Mouse (Mus musculus) frontal cortex, postnatal 10 days (tissue): ENCODE measurements around the gene Nfic.
A peak's percentile ranks its signal among the peaks of the same experiment; 100 is the strongest.

Experiments used
- DNase-seq, 2 experiments: peaks; one replicate each; pipeline ENCODE4 v3.0.0; 2022; ENCODE audit warnings: low spot score in 2 of 2, mixed read lengths in 1 of 2

Nfic gene

DNA sequence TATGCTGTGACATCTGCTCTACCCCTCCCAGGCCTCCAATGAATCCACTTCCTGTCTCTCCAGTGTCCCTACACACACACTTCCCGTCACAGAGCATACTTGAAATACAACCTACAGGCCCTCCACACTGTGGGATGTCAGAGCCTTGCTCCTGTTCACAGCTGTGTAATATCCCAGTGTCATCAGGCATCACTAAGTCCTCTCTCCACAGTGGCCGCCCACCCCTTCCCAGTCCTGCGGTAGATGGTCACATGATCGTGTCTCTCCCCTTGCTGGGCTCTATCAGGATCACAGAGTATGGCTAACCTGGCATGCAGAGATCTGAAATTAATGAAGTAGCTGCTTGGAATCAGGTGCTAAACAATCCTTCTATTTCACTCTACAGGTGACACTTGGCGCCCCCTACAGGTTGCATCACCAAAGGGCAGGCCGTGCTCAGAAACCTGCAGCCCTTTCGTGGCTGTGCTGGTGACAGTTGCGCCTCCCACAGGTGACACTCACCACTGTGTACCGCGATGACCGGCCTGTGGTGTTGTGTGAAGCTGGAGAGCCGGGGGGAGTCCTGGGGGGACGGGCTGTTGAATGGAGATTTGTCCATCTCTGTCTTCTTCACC is 49.7 kb downstream of the Nfic start:
- no peak for DNase-seq

DNA sequence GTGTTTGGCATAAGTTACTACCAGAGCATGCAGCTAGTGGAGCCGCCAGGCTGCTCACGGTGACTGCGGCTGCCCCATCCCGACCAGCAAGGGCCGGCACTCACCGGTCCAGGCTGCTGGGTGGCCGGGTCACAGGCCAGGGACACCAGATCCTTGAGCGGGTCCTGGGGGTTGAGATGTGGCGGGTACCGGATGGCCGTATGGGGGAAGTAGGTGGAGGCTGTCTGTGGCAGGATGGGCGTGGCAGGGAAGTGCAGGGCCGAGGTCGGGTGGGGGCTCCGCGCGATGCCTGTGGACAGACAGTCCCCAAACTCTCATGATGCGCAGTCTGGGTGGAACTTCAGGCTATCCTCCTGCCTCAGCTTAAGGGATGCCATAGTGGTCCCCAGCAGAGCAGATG is 50.7 kb downstream of the Nfic start:
- no peak for DNase-seq

DNA sequence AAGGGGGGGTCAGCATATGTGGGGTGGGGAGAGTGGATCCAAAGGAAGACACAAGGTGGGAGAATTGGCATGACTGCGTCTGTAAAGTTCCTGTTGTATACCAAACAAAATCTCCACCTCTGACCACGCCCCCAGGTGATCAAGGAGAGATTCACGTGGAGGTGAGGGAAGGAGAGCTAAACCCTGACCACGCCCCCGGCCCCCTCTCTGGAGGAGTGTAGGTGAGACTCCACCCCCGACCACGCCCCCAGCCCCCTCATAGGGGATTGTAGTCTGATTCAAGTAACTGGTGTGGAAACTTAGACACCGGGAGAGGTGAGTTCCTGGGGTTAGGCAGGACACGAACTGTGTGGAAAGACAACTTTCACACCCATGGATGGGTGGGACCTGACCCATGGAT is 51.4 kb downstream of the Nfic start:
- DNase-seq, result no peak

- DNase-seq, result no peak
Observed at GRCm38 (mm10) chr10:81403511-81403910, 51.9 kb downstream of the Nfic start.

DNA sequence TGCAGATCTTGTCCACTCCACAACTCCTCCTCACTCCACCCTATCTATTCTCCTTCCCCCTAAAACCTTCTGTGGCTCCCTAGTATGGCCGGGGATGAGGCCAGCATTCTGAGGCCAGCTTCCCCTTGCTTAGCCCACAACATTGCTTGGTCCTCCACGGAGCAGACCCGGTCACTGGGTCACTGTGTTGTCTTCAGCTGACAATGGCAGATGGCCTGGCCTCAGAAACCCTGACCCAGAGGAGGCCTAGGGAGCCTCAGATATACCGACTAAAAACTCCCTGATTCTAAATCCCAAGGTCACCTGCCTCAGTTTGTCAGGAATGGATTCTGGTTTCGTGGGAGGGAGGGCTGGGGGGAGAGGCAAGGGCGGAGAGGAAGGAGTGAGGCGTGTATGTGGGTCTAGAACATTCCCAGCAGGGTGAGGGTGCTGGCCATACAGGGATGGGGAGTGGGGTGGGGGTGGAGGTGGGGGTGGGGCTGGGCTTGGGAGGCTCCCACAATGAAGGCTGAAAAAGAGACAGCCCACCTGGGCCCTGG is 53.1 kb downstream of the Nfic start:
- DNase-seq, result no peak

DNA sequence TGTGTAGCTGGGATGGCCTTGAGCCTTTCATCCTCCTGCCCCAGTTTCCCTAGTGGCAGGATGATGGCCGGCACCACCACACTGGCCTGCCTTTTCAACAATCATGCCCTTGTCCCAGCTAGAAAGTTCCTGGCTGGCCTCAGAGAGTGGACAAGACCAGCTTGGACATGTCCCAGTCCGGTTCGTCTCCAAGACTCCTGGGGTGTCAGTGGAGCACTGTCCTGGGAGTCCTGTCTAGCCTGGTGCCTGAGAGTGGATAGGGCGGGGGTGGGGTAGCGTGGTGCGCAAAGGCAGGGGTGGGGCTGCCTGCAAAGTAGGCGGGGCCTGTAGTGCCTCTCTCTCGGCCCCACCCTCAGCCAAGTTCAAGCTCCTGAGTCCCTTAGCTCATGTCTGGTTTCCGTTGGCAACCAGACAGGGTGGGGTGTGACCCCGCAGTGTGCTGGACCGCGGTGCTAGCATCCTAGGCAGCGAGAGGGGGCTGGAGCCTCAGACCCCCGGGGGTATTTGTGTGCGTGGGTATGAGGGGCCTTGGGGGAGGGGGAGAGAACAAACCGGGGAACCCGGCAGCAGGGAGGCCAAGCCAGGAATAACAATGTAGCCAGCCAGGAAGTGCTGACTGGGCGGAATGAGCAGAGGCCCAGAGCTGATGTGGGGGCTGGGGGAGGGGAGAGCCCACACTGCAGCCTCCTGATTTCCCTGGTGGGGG is 53.8 kb downstream of the Nfic start:
- peak in 1 of 2 experiments; percentile 71 for DNase-seq

DNA sequence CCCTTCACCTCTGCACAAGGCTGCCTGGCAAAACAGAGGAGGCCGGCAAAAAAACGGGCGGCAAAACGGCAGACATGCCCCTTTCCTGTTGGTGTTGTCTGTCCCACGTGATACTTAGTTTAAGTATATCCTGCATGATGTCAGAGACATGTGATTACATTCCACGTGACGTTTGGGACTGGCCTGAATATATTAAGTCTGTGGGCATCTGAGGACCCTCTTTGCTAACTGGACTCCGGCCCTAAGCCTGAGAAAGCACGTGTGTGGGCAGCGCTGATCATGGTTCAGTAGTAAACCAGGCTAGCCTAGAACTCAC is 54.3 kb downstream of the Nfic start:
- no peak for DNase-seq

- no peak for DNase-seq
Observed at GRCm38 (mm10) chr10:81400371-81401204, 54.8 kb downstream of the Nfic start.

DNA sequence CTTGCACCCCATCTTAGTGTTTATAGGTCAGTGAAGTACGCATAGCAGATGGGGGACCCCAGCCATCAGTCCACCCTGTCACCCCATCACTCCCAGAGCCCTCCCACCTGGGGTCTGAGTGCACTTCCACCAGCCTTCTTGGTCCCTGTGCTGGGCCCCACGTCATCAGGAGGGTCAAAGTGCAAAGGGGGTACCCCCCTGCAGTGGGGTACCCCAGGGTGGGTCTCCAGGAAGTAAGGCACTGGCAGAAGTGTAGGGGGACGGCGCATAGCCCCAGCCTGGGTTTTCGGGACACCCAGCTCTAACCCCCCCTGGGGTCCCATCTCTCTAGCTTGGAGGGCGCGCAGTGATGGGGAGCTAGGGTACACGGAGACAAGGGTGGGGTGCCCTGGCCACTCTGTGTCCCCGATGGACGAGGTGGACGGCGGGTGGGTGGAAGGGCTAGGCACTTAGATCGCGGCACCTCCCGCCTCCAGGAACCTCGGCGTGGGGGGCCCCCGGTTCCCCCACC is 55.6 kb downstream of the Nfic start:
- DNase-seq, result no peak

DNA sequence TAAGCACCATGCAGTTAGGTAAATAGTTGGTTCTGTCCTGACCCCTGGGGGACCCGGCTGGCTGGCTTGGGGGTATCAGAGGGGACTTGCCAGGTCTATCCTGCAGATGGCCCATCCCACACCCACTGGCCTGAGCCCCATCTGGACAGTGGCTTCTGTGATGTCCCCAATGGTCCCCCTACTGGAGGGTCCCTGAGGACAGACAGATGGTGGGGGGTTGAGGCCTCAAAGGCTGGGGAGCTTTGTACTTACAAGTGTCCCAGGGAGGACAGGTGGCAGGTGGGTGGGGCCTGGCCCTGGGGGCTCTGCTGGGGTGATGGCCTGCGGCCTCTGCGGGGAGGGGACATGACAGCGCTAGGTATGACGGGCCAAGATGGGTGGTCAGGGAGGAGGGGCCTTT is 56.1 kb downstream of the Nfic start:
- DNase-seq, result no peak

- no peak for DNase-seq
Observed at GRCm38 (mm10) chr10:81396749-81397148, 58.7 kb downstream of the Nfic start.

- DNase-seq, result no peak
Observed at GRCm38 (mm10) chr10:81395865-81396264, 59.6 kb downstream of the Nfic start.

- DNase-seq, result peak in 1 of 2 experiments; percentile 66
Observed at GRCm38 (mm10) chr10:81395127-81395526, 60.3 kb downstream of the Nfic start.

GRCm38 (mm10) chr10:81393456-81394063 is 61.9 kb downstream of the Nfic start:
- no peak for DNase-seq

DNA sequence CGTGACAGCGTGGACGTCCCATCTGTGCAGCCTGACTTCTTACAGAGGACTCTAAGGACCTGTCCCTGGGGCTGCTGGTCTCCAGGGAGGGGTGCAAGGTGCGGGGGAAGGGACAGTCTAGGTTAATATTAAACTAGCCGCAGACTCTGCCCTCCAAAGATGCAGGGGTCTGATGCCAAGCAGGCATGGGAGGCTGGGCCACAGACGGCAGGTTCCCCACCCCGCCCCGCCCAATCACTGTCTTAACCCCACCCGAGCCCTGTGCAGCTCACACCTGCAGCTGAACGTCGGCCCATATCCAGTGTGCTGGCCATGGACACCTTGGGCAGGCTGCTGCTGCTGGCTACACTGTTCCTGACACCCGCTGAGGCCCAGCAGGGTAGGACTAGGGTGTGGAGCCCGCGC is 62.7 kb downstream of the Nfic start, which contains the start of gene Smim24:
Gene Smim24 (plus strand): TSS at position 271 of the 405 bp plus-strand sequence.
- no peak for DNase-seq

DNA sequence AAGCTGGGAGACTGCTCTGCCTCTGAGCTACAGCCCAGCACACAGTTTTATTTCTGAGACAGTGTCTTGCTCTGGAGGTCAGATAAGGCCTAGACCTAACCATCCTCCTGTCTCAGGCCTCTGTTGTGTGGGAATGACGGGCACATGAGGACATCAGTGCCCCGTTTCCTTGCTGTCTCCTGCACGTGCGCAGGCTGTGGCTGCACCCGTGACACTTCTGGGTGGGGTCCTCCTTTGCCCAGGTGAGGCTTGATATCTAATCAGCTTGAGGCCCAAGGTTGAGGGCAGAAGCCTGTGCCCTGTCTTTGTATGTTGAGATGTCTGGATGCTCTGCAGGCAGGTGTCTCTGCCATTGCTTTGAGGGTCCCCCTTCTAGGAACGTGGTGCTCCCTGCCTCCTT is 63.2 kb downstream of the Nfic start:
- no peak for DNase-seq

DNA sequence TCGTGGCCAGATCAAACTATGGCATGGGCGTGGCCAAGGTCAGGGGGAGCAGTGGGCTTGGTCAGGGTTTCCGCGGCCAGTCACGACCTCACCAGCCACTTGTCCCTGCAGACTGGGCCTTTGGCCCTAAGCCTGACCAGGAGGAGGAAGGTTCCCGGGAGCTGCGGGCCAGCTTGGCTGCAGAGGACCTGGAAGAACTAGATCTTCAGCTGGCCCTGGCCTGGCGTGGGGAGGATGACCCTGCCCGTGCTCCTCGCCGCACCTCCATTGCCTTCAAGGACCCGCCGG is 64.8 kb downstream of the Nfic start:
- DNase-seq, result no peak

DNA sequence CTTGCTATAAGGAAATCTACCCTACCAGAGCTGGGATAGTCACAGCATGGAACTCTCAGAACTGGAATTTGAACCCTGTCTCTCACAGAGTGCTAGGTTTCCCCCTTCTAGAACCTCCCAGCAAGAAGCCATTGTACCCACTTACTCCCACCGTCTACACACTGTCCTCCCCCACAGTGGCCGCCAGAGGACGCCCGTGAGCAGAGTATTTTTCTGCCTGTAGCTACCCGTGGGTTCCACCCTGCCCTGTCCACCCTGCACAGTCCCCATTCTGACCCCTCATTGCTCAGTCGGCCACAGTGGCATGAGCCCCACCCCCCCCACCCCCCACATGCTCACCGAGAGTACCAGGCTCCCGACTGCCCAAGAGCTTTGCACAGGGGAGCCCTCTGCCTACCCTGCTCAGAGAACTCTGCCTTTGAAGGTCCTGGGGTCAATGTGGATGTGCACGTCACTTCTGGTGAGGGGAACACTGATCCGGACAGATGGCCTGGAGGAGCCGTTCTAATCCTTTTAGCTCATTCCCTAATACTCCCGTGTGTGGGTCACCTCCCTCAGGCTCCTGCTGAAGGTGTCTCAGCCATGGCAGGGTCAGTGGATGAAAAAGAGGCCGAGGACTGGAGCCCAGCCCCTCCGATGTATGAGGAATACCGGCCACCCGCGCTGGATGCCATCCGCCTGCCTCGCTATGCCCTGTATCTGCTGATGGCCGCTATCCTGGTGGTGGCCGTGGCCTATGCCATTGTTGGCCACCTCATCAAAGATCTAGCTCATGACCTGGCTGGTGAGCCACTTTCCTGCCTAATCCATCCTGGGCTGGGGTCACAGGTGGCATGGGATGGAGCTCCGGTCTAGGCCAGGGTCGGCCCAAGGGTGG is 65.4 kb downstream of the Nfic start:
- DNase-seq, result peak in 1 of 2 experiments; percentile 70

DNA sequence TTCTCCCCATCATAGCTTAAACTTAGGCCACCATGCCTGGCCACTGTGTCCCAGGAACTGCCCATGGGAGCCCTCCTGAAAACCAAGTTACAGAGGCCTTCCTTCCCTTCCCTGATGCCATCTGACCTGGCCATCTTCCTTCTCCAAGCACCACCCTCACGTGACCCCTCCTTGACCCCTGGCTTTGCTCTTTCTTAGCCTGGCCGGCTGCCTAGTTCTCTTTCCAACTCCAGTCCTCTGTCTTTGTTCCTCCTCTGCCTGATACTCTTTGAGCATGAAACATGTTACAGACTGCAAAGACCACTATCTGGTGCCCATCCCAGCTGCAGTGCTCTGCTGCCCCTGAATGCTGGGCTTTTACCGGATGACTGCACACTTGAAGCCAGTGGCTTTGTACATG is 66.1 kb downstream of the Nfic start:
- no peak for DNase-seq

- no peak for DNase-seq
Observed at GRCm38 (mm10) chr10:81388505-81389055, 66.9 kb downstream of the Nfic start, which contains the start of gene Gm48552. TSS of gene Gm48552 (plus strand) at chr10:81389005.

DNA sequence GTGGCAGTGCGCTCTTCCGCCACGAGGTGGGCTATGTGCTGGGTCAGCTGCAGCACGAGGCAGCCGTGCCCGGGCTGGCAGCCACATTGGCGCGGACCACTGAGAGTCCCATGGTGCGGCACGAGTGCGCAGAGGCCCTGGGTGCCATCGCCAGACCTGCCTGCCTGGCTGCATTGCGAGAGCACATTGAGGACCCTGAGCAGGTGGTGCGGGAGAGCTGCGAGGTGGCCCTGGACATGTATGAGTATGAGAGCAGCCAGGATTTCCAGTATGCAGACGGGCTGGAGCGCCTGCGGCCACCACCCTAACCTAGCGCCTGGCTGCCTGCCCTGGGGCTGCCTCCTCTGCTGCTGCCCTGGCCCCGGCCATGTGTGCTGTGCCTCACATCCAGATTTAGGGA is 67.7 kb downstream of the Nfic start:
- no peak for DNase-seq
